Mouse (Mus musculus): ENCODE measurements around the gene Vgll4.

The Vgll4 gene

GRCm38 (mm10) chr6:114835752-114836151, 134.0 kb downstream of the Vgll4 start:
- no peak for DNase-seq

GRCm38 (mm10) chr6:114835344-114835743, 134.4 kb downstream of the Vgll4 start:
- DNase-seq = no peak

GRCm38 (mm10) chr6:114833791-114834346, 135.9 kb downstream of the Vgll4 start:
- no peak for DNase-seq

- DNase-seq = no peak
Observed at GRCm38 (mm10) chr6:114833058-114833685, 136.6 kb downstream of the Vgll4 start.

- DNase-seq = no peak
Observed at GRCm38 (mm10) chr6:114831807-114832206, 138.0 kb downstream of the Vgll4 start.

- no peak for DNase-seq
Observed at GRCm38 (mm10) chr6:114829660-114830438, 139.9 kb downstream of the Vgll4 start.

GRCm38 (mm10) chr6:114826889-114827288, 142.9 kb downstream of the Vgll4 start:
- DNase-seq = no peak

- DNase-seq = peak in 1 of 2 experiments; percentile 63
Observed at GRCm38 (mm10) chr6:114821646-114822045, 148.1 kb downstream of the Vgll4 start.

GRCm38 (mm10) chr6:114819971-114820481, 149.8 kb downstream of the Vgll4 start:
- DNase-seq = peak; percentile 48 to 77

- DNase-seq = peak; percentile 60 to 74
Observed at GRCm38 (mm10) chr6:114818471-114818870, 151.3 kb downstream of the Vgll4 start.

GRCm38 (mm10) chr6:114817948-114818347, 151.8 kb downstream of the Vgll4 start:
- DNase-seq = peak; percentile 63 to 66

GRCm38 (mm10) chr6:114814882-114815650, 154.7 kb downstream of the Vgll4 start:
- no peak for DNase-seq

- no peak for DNase-seq
Observed at GRCm38 (mm10) chr6:114814199-114814881, 155.5 kb downstream of the Vgll4 start.

GRCm38 (mm10) chr6:114812779-114813178, 157.0 kb downstream of the Vgll4 start:
- no peak for DNase-seq

GRCm38 (mm10) chr6:114812322-114812721, 157.5 kb downstream of the Vgll4 start:
- DNase-seq = peak; percentile 38 to 42

All from lung, postnatal 4 days (tissue).